18 mouse cellular contexts compared by ENCODE assay signal in the genomic region with DNA sequence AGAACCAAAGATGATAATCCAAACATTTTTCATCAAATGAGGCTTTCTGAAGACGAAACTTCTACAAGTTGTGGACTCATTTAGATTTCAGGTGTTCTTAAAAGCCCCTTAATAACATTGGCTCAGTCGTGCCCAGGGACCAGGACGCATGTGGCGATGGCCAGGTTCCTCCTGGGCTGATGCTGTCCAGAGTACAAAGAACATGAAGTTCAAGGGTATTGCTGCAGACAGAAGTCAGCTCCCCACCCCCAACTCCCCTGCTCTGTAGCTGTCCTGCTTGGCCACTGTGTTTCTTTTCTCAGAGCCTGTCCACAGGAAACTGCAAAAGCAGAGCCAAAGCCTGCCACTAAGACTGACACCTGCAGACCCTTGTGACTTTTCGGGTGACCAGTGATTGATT.
"Had no signal": no experiment of that assay in that cellular context is flagged by ENCODE, and none has a peak within 500 bp of the region (broad histone marks: within the 10 kb centered on the region; RNA-seq: fewer than 3 reads in every experiment).

No protein-coding gene starts in this region.

- H3K27me3 ChIP-seq: limb, embryonic 12.5 days; limb, embryonic 15.5 days; liver, embryonic 13.5 days; midbrain, embryonic 12.5 days; midbrain, embryonic 15.5 days; neural tube, embryonic 12.5 days; neural tube, embryonic 15.5 days; stomach, embryonic 15.5 days had no signal

- H3K4me1 ChIP-seq: liver, embryonic 13.5 days had no signal

- H3K4me3 ChIP-seq: limb, embryonic 12.5 days; limb, embryonic 15.5 days; liver, embryonic 13.5 days; midbrain, embryonic 12.5 days; midbrain, embryonic 15.5 days; neural tube, embryonic 12.5 days; neural tube, embryonic 15.5 days; stomach, embryonic 15.5 days had no signal

- H3K27ac ChIP-seq: limb, embryonic 12.5 days; limb, embryonic 15.5 days; liver, embryonic 13.5 days; macrophage; midbrain, embryonic 12.5 days; midbrain, embryonic 15.5 days; neural tube, embryonic 12.5 days; neural tube, embryonic 15.5 days had no signal

- DNase-seq: kidney, adult 9 months; kidney, postnatal 14 days; kidney, postnatal 4 days; left cerebral cortex, postnatal 4 days; liver, embryonic 13.5 days; lung, adult 2 months; retina, postnatal 1 day; right cerebral cortex, postnatal 25 days; spleen, adult 18-20 months; thymus, postnatal 25 days had no signal

- H3K9ac ChIP-seq: limb, embryonic 12.5 days; limb, embryonic 15.5 days; liver, embryonic 13.5 days; midbrain, embryonic 12.5 days; midbrain, embryonic 15.5 days; neural tube, embryonic 12.5 days; neural tube, embryonic 15.5 days; stomach, embryonic 15.5 days had no signal

- H3K4me2 ChIP-seq: limb, embryonic 12.5 days; limb, embryonic 15.5 days; liver, embryonic 13.5 days; midbrain, embryonic 12.5 days; midbrain, embryonic 15.5 days; neural tube, embryonic 12.5 days; neural tube, embryonic 15.5 days; stomach, embryonic 15.5 days had no signal

- H3K36me3 ChIP-seq: limb, embryonic 12.5 days; limb, embryonic 15.5 days; liver, embryonic 13.5 days; midbrain, embryonic 12.5 days; midbrain, embryonic 15.5 days; neural tube, embryonic 12.5 days; neural tube, embryonic 15.5 days; stomach, embryonic 15.5 days had no signal

- H3K9me3 ChIP-seq: limb, embryonic 12.5 days; limb, embryonic 15.5 days; liver, embryonic 13.5 days; midbrain, embryonic 12.5 days; midbrain, embryonic 15.5 days; neural tube, embryonic 12.5 days; neural tube, embryonic 15.5 days; stomach, embryonic 15.5 days had no signal

- ATAC-seq: midbrain, embryonic 15.5 days had no signal
